Mouse (Mus musculus): ENCODE results near the gene Exph5. TPM values are rescaled to one million over a fixed set of nuclear protein-coding genes. Genes with fewer than 3 reads are reported as not detected.

Exph5 gene
- polyA plus RNA-seq (2012; rRNA removed; ENCODE audit: low replicate concordance): 0.06 and 1.5 TPM in 2 replicates

GRCm38 (mm10) chr9:53301269-53301720 is at the start of gene Exph5:
TSS of gene Exph5 (plus strand) at chr9:53301670.

DNA sequence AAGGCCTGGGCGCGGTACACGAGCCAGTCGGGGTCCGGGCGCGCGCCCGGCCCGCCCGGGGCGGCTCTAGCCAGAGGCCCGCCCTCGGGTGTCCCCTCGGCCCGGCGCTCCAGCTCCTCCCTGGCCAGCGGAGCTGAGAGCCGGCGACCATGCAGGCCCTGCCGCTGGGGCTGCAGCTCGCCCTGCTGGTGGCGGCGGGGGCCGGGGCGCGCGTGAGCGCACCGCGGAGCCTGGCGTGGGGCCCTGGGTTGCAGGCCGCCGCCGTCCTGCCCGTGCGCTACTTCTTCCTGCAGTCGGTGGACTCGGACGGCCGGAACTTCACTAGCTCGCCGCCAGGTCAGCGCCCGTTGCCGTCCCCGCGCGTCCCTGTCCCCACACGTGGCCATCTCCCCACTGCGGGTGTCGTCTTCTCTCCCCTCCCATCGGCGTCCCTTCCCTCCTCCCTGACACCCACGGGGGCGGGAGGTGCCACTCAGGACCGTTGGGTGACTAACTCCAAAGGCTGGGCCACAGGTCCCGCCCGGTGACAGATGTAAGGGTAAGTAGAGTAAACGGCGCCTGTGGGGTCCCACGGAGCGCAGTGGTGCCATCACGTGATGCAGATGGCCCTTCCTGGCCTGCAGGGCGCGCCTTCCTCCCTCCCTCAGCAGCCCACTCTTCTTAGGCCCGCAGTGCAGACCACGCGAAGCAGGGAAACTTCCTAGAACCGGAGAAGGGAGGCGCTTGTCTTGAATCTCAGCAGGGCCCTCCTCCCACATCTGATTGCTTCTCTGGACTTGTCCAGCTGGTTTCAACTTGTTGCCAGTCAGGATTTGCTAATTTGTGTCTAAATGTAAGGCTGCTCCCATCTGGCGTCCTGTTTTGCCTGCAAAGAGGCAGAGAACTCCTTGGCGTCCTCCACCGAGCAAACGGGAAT is 82.7 kb downstream of the Exph5 start, which contains the start of gene Kdelc2:
TSS of gene Kdelc2 (plus strand) at position 75 of the 916 bp plus-strand sequence.

DNA sequence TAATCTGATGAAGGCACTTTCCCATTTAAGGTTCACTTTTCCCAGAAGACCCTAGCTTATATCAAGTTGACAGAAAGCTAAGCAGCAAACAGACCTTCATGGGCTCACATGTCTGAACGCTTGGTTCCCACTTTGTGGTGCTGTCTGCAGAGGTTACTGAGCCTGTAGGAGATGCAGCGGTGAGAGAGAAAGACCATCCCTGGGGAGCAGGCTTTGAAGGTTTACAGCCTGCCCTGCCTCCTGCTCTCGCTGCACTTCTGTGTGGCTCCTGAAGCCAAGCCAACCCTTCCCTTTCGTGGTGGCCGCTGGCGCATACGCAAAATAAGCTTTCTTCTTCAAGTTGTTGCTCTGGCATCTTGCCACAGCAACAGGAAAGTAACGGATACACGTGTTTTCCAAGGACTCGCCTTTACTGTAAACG is 100.8 kb downstream of the Exph5 start, which contains the start of gene 4930550C14Rik:
TSS of gene 4930550C14Rik (plus strand) at position 35 of the 421 bp plus-strand sequence.

Other genes with a start within 250 kb of the Exph5 start
- gene Ddx10, start 53.6 kb upstream of the Exph5 start, polyA plus RNA-seq (2012; rRNA removed; ENCODE audit: low replicate concordance): 2.5 and 3.5 TPM in 2 replicates
- gene Kdelc2, start 82.4 kb downstream of the Exph5 start, polyA plus RNA-seq (2012; rRNA removed; ENCODE audit: low replicate concordance): 8.2 and 18.1 TPM in 2 replicates
- gene 4930550C14Rik, start 100.7 kb downstream of the Exph5 start, polyA plus RNA-seq (2012; rRNA removed; ENCODE audit: low replicate concordance): 0.53 and 1.3 TPM in 2 replicates
- 1.9 and 3.8 TPM in 2 replicates for gene Atm, start 235.1 kb downstream of the Exph5 start, polyA plus RNA-seq (2012; rRNA removed; ENCODE audit: low replicate concordance)
- 3.8 and 4.6 TPM in 2 replicates for gene Npat, start 235.4 kb downstream of the Exph5 start, polyA plus RNA-seq (2012; rRNA removed; ENCODE audit: low replicate concordance)